Mouse (Mus musculus) liver, postnatal 0 days (tissue): ENCODE measurements around the gene Ano1.

Experiments
- CTCF ChIP-seq: sonication (generic); IDR thresholded peaks from 2 replicates; pipeline ENCODE4 v1.5.1; 2016; ENCODE audit warnings: antibody characterized with exemption, low read depth
- EP300 ChIP-seq: IDR thresholded peaks from 2 replicates; pipeline ENCODE4 v1.6.1; 2016; ENCODE audit warnings: antibody characterized with exemption, low read depth, mild to moderate bottlenecking

DNA sequence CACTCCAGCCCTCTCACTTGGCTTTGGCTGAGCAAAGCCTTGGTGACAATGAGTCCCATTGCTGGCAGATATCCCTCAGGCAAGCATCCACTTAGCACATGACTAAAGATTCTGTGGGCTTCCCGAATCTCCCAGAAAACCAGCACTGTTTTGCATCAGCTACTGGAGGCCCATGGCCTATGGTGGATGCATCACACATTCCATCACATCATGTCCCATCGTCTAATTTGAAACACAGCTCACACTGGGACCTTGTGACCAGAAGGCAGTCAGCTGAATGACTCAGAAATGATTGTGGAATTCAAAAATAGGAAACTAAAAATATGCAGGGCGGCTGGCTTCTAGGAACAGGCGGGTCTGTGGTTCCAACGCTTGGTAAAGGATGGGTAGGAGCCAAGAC is 173.9 kb downstream of the Ano1 start:
- TF ChIP-seq EP300: no peak
- TF ChIP-seq CTCF: no peak
